Mouse (Mus musculus) MEL (cell line): ENCODE measurements around the gene Ppp2r5a. TPM values are rescaled to one million over a fixed set of nuclear protein-coding genes. Genes with fewer than 3 reads are reported as not detected.
A peak's percentile ranks its signal among the peaks of the same experiment; 100 is the strongest.

Experiments
- DNase-seq: peaks from one replicate; pipeline ENCODE4 v3.0.0; 2011; ENCODE audit warnings: low read depth, low spot score
- H3K27ac ChIP-seq: 2 replicates; pipeline ENCODE4 v1.5.1; 2012; ENCODE audit warnings: low read depth, mild to moderate bottlenecking, control low read depth, low read length, moderate library complexity; ENCODE audit not compliant: control insufficient read depth
- H3K27me3 ChIP-seq, 2 experiments: fragments of 150-350 bp in 1 of 2; sonication (generic) in 1 of 2; 2 replicates each; pipeline ENCODE4 v1.6.1; 2012; ENCODE audit warnings: low read length in 2 of 2, mild to moderate bottlenecking in 2 of 2, improper control_type of control experiment in 1 of 2, moderate library complexity in 1 of 2; ENCODE audit not compliant: insufficient read depth in 2 of 2, control insufficient read depth in 1 of 2
- H3K36me3 ChIP-seq, 2 experiments: 2 replicates each; pipeline ENCODE4 v1.6.1; 2012 to 2014; ENCODE audit warnings: low read length in 2 of 2, improper control_type of control experiment in 1 of 2, inconsistent platforms in 1 of 2, mild to moderate bottlenecking in 1 of 2; ENCODE audit not compliant: insufficient read depth in 2 of 2, control insufficient read depth in 1 of 2
- H3K4me1 ChIP-seq, 2 experiments: fragments of 150-350 bp in 1 of 2; sonication (generic) in 1 of 2; 2 replicates each; pipeline ENCODE4 v1.6.1; 2012; ENCODE audit warnings: low read length in 2 of 2, improper control_type of control experiment in 1 of 2, mild to moderate bottlenecking in 1 of 2; ENCODE audit not compliant: insufficient read depth in 2 of 2, control insufficient read depth in 1 of 2
- H3K4me3 ChIP-seq, 2 experiments: fragments of 150-350 bp in 1 of 2; sonication (generic) in 1 of 2; 2 replicates each; pipeline ENCODE4 v1.5.1; 2012; ENCODE audit warnings: low read depth in 2 of 2, low read length in 2 of 2, mild to moderate bottlenecking in 2 of 2, moderate library complexity in 2 of 2, control low read depth in 1 of 2, improper control_type of control experiment in 1 of 2; ENCODE audit not compliant: control insufficient read depth in 1 of 2, insufficient read depth in 1 of 2
- H3K79me2 ChIP-seq: 2 replicates; pipeline ENCODE4 v1.6.1; 2012; ENCODE audit warnings: mild to moderate bottlenecking, low read length, moderate library complexity; ENCODE audit not compliant: control insufficient read depth, poor library complexity, insufficient read depth
- H3K9ac ChIP-seq: 2 replicates; pipeline ENCODE4 v1.6.1; 2012; ENCODE audit warnings: low read depth, mild to moderate bottlenecking, control low read depth, low read length, moderate library complexity; ENCODE audit not compliant: control insufficient read depth, poor library complexity, severe bottlenecking
- H3K9me3 ChIP-seq: fragments of 150-350 bp; sonication (generic); replicated peaks from 2 replicates; pipeline ENCODE4 v1.6.1; 2012; ENCODE audit warnings: mild to moderate bottlenecking, low read length, improper control_type of control experiment, moderate library complexity; ENCODE audit not compliant: insufficient read depth
- BHLHE40 ChIP-seq: IDR thresholded peaks from 2 replicates; pipeline ENCODE4 v1.6.1; 2012; ENCODE audit warnings: low read depth, mild to moderate bottlenecking, inconsistent platforms, low read length, improper control_type of control experiment, borderline replicate concordance
- CHD1 ChIP-seq: IDR thresholded peaks from 2 replicates; pipeline ENCODE4 v1.6.1; 2012; ENCODE audit warnings: low read depth, mild to moderate bottlenecking, inconsistent platforms, low read length, improper control_type of control experiment
- CTCF ChIP-seq, 3 experiments: IDR thresholded peaks in 2 of 3; conservative IDR thresholded peaks in 1 of 3; 2 replicates each; pipeline ENCODE4 v1.5.1; 2011 to 2012; ENCODE audit warnings: low read length in 3 of 3, low read depth in 2 of 3, mild to moderate bottlenecking in 2 of 3, improper control_type of control experiment in 1 of 3, inconsistent platforms in 1 of 3, mixed read lengths in 1 of 3, moderate library complexity in 1 of 3; ENCODE audit not compliant: control insufficient read depth in 1 of 3, insufficient read depth in 1 of 3, poor library complexity in 1 of 3, severe bottlenecking in 1 of 3
- E2F4 ChIP-seq: IDR thresholded peaks from 2 replicates; pipeline ENCODE4 v1.6.1; 2011; ENCODE audit warnings: low read depth, low read length, improper control_type of control experiment, borderline replicate concordance
- MAZ ChIP-seq: IDR thresholded peaks from 2 replicates; pipeline ENCODE4 v1.6.1; 2012; ENCODE audit warnings: low read depth, mild to moderate bottlenecking, inconsistent platforms, low read length, improper control_type of control experiment
- MYB ChIP-seq: IDR thresholded peaks from 2 replicates; pipeline ENCODE4 v1.6.1; 2011; ENCODE audit warnings: mild to moderate bottlenecking, low read depth, low read length, improper control_type of control experiment
- POLR2AphosphoS2 ChIP-seq: IDR thresholded peaks from 2 replicates; pipeline ENCODE4 v1.6.1; 2011; ENCODE audit warnings: low read length, improper control_type of control experiment
- RAD21 ChIP-seq: IDR thresholded peaks from 2 replicates; pipeline ENCODE4 v1.6.1; 2011; ENCODE audit warnings: mild to moderate bottlenecking, low read depth, low read length, improper control_type of control experiment
- UBTF ChIP-seq: IDR thresholded peaks from 2 replicates; pipeline ENCODE4 v1.6.1; 2012; ENCODE audit warnings: low read depth, mild to moderate bottlenecking, inconsistent platforms, low read length, improper control_type of control experiment, moderate library complexity, borderline replicate concordance; ENCODE audit not compliant: insufficient read depth
- USF1 ChIP-seq: IDR thresholded peaks from 2 replicates; pipeline ENCODE4 v1.6.1; 2014; ENCODE audit warnings: low read depth, mild to moderate bottlenecking, inconsistent platforms, low read length, improper control_type of control experiment, moderate library complexity
- ZC3H11A ChIP-seq: IDR thresholded peaks from 2 replicates; pipeline ENCODE4 v1.6.1; 2012; ENCODE audit warnings: low read depth, mild to moderate bottlenecking, inconsistent platforms, low read length, improper control_type of control experiment
- ZMIZ1 ChIP-seq: IDR thresholded peaks from 2 replicates; pipeline ENCODE4 v1.6.1; 2012; ENCODE audit warnings: low read depth, mild to moderate bottlenecking, inconsistent platforms, low read length, improper control_type of control experiment, moderate library complexity
- polyA plus RNA-seq, 2 experiments: library from polyadenylated mRNA; stranded (reverse) in 1 of 2; unstranded in 1 of 2; fragments of >175 nt in 1 of 2; fragments of >200 nt in 1 of 2; gene quantifications; 2 replicates each; pipeline versions ENCODE4 v1.2.1 to v1.2.4; 2012; ENCODE audit warnings: low replicate concordance in 2 of 2, low read depth in 1 of 2; ENCODE audit not compliant: insufficient read length in 2 of 2, insufficient read depth in 1 of 2, missing spikeins in 1 of 2
- total RNA-seq: library from RNA; depleted of rRNA; stranded (reverse); fragments of 300-350 nt; gene quantifications from 2 replicates; pipeline ENCODE4 v1.2.3, GENCODE M21; 2012

Gene Ppp2r5a
- total and polyA plus RNA-seq, 3 experiments, result 46.6 to 48.6 TPM; not detected in 1

DNA sequence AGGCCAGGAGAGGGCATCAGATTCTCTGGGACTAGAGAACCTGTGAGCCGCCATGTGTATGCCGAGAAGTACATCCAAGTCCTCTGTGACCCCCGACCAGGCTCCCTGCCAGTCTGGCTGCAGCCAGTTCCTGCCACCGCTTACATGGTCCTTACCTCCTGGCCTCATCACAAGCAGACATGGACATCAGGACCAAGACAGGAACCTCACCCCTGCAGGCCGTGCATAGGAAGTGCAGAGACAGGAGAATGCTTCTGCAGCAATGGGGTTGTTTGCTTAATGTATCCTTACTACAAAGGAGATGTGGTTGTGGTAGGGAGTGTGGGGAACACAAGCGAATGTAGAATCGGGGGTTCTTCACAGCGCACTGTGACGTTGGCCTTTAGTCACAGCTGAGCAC, 96.8 kb downstream of the Ppp2r5a start:
- no peaks in the 10 kb centered on the region for H3K27me3 ChIP-seq
- no peaks in the 10 kb centered on the region for H3K9me3 ChIP-seq
- H3K9ac ChIP-seq, result no peak overlapping the region
- no peaks in the 10 kb centered on the region for H3K4me1 ChIP-seq
- H3K79me2 ChIP-seq, result no peaks in the 10 kb centered on the region
- no peak overlapping the region for H3K4me3 ChIP-seq
- no peaks in the 10 kb centered on the region for H3K36me3 ChIP-seq
- no peak for DNase-seq
- no peak for TF ChIP-seq CHD1
- TF ChIP-seq CTCF (IDR thresholded peaks at IDR 0.05 in 2 of 3, conservative IDR thresholded peaks at IDR 0.05 in 1 of 3; ENCODE audit: control insufficient read depth in 1 of 3, insufficient read depth in 1 of 3, low read depth in 2 of 3, low read length in 3 of 3, poor library complexity in 1 of 3, severe bottlenecking in 1 of 3), result peak in 1 of 3 experiments; percentile 26; a peak in 2 of 6 replicates
- no peak for TF ChIP-seq ZC3H11A
- no peak overlapping the region for H3K27ac ChIP-seq

DNA sequence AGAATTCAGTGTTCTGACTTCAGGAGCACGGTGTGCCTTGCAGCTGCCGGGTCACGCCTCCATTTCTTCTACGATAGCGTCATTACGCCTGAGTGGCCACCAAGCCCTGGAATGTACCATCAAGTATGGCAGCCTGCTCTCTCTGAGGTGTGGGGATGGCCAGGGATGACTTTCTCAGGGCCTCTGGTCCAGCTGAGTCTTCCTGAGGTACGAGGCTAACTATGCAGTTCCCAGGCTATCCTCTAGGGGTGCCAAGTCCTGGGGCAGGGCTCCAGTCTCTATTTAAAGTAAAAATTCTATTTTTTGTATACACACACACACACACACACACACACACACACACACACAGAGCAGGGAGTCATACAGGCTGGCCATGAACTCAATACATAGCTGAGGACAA, 97.5 kb downstream of the Ppp2r5a start:
- H3K9me3 ChIP-seq, result no peaks in the 10 kb centered on the region
- no peak for TF ChIP-seq MAZ
- peak; percentile 53 to 59 (median 53) for TF ChIP-seq CTCF (IDR thresholded peaks at IDR 0.05 in 2 of 3, conservative IDR thresholded peaks at IDR 0.05 in 1 of 3; ENCODE audit: control insufficient read depth in 1 of 3, insufficient read depth in 1 of 3, low read depth in 2 of 3, low read length in 3 of 3, poor library complexity in 1 of 3, severe bottlenecking in 1 of 3)
- peak; percentile 34 for TF ChIP-seq RAD21
- no peak overlapping the region for H3K9ac ChIP-seq
- no peaks in the 10 kb centered on the region for H3K4me1 ChIP-seq
- no peaks in the 10 kb centered on the region for H3K27me3 ChIP-seq
- H3K4me3 ChIP-seq, result no peak overlapping the region
- H3K27ac ChIP-seq, result no peak overlapping the region
- no peaks in the 10 kb centered on the region for H3K36me3 ChIP-seq
- no peaks in the 10 kb centered on the region for H3K79me2 ChIP-seq
- peak; percentile 59 for DNase-seq

DNA sequence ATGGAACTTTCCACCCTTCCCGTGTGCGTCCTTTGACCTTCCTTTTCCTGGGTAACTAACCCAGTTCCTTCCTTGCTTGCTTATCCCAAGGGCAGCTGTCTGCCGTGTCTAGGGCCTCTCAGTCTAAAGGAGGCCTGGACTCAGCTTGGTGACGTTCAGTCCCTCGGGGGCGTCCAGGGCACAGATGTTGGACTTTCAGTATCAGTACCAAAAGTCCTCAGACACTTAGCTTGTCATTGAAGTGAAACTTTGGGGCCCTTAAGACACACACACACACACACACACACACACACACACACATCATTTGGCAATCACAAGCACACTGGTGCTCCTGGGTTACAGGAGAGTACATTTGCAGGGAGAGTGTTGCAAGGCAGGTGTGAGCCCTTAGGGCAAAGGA, 98.9 kb downstream of the Ppp2r5a start:
- no peaks in the 10 kb centered on the region for H3K79me2 ChIP-seq
- TF ChIP-seq CTCF (IDR thresholded peaks at IDR 0.05 in 2 of 3, conservative IDR thresholded peaks at IDR 0.05 in 1 of 3; ENCODE audit: control insufficient read depth in 1 of 3, insufficient read depth in 1 of 3, low read depth in 2 of 3, low read length in 3 of 3, poor library complexity in 1 of 3, severe bottlenecking in 1 of 3) (no peak), MAZ (no peak), ZMIZ1 (no peak), POLR2AphosphoS2 (no peak), USF1 (no peak), E2F4 (no peak), UBTF (no peak), BHLHE40 (no peak), MYB (no peak), RAD21 (no peak)
- no peak for DNase-seq

More for the DNA sequence above, 98.9 kb downstream of the Ppp2r5a start:
- Histone ChIP-seq H3K9ac (no peak overlapping the region), H3K4me1 (no peaks in the 10 kb centered on the region), H3K27ac (no peak overlapping the region), H3K9me3 (no peaks in the 10 kb centered on the region), H3K4me3 (no peak overlapping the region), H3K27me3 (no peaks in the 10 kb centered on the region; a peak in 1 of 4 replicates), H3K36me3 (no peaks in the 10 kb centered on the region)
